Mouse (Mus musculus) liver, postnatal 0 days (tissue): ENCODE results near the gene Glt6d1. TPM values are rescaled to one million over a fixed set of nuclear protein-coding genes. Genes with fewer than 3 reads are reported as not detected.

ENCODE experiments used
- ATAC-seq: fragments of 200-750 bp; cut with Nextera tagmentation; 2 replicates; pipeline ENCODE4 v1.8.0; 2017; ENCODE audit warnings: mild to moderate bottlenecking, moderate library complexity
- DNase-seq: peaks from one replicate; pipeline ENCODE4 v3.0.0-alpha.2; 2016
- H3K27ac ChIP-seq: fragments of 300-500 bp; sonication (generic); 2 replicates; pipeline ENCODE4 v1.5.1; 2014; ENCODE audit warnings: antibody characterized with exemption, moderate library complexity, mild to moderate bottlenecking, low read depth
- H3K27me3 ChIP-seq: fragments of 300-500 bp; sonication (generic); 2 replicates; pipeline ENCODE4 v1.6.1; 2014; ENCODE audit warnings: low read length, control low read depth, mixed read lengths; ENCODE audit not compliant: insufficient read depth
- H3K36me3 ChIP-seq: fragments of 300-500 bp; sonication (generic); replicated peaks from 2 replicates; pipeline ENCODE4 v1.6.1; 2014; ENCODE audit warnings: mild to moderate bottlenecking, control low read depth, low read length, moderate library complexity, mixed read lengths; ENCODE audit not compliant: insufficient read depth
- H3K4me1 ChIP-seq: fragments of 300-500 bp; sonication (generic); 2 replicates; pipeline ENCODE4 v1.6.1; 2014; ENCODE audit warnings: antibody characterized with exemption, mild to moderate bottlenecking, control low read depth; ENCODE audit not compliant: insufficient read depth
- H3K4me2 ChIP-seq: fragments of 300-500 bp; sonication (generic); 2 replicates; pipeline ENCODE4 v1.6.1; 2014; ENCODE audit warnings: low read depth, mild to moderate bottlenecking, low read length, moderate library complexity, mixed read lengths
- H3K4me3 ChIP-seq: fragments of 300-500 bp; sonication (generic); 2 replicates; pipeline ENCODE4 v1.5.1; 2014; ENCODE audit warnings: low read depth, low read length
- H3K9ac ChIP-seq: fragments of 300-500 bp; sonication (generic); replicated peaks from 2 replicates; pipeline ENCODE4 v1.6.1; 2014; ENCODE audit warnings: mild to moderate bottlenecking, moderate library complexity
- H3K9me3 ChIP-seq: fragments of 300-500 bp; sonication (generic); 2 replicates; pipeline ENCODE4 v1.6.1; 2016; ENCODE audit warnings: mild to moderate bottlenecking, control low read depth, low read length, mixed read lengths
- CTCF ChIP-seq: sonication (generic); IDR thresholded peaks from 2 replicates; pipeline ENCODE4 v1.5.1; 2016; ENCODE audit warnings: antibody characterized with exemption, low read depth
- EP300 ChIP-seq: IDR thresholded peaks from 2 replicates; pipeline ENCODE4 v1.6.1; 2016; ENCODE audit warnings: antibody characterized with exemption, low read depth, mild to moderate bottlenecking
- WGBS: fragments of 180-500 bp; shearing (Covaris S2); extraction: QIAGEN DNeasy Blood & Tissue Kit; methylation state at CpG from one replicate; pipeline ENCODE4 v1.1.7; 2014; ENCODE audit not compliant: insufficient replicate concordance; 5-methylcytosine and 5-hydroxymethylcytosine counted together
- polyA plus RNA-seq: library from polyadenylated mRNA; unstranded; fragments of >200 nt; fragmentation: Nextera tagmentation; extraction: Ambion mirVana; gene quantifications from 2 replicates; pipeline ENCODE4 v1.2.1, GENCODE M21; 2015

Glt6d1 gene
- polyA plus RNA-seq, 1 experiment from 2014 or later: not detected

GRCm38 (mm10) chr2:25813364-25813763 lies 2.3 kb downstream of the Glt6d1 start:
- Histone ChIP-seq H3K36me3 (no peaks in the 10 kb centered on the region), H3K4me1 (no peaks in the 10 kb centered on the region), H3K27me3 (no peaks in the 10 kb centered on the region), H3K9me3 (no peaks in the 10 kb centered on the region), H3K9ac (no peak overlapping the region), H3K4me3 (no peak overlapping the region), H3K27ac (no peak overlapping the region), H3K4me2 (no peak overlapping the region)
- no peak for DNase-seq
- TF ChIP-seq CTCF (peak; percentile 35), EP300 (no peak)
- ATAC-seq: no peak
- WGBS: 62% methylated on average over 5 of the region's 5 CpGs

GRCm38 (mm10) chr2:25811711-25812110 lies 3.9 kb downstream of the Glt6d1 start:
- H3K4me3 ChIP-seq: no peak overlapping the region
- WGBS: 50% methylated on average over 2 of the region's 2 CpGs
- no peak for ATAC-seq

GRCm38 (mm10) chr2:25798065-25798464 lies 17.6 kb downstream of the Glt6d1 start:
- DNase-seq (no peak), ATAC-seq (no peak)
- H3K4me1 ChIP-seq: no peaks in the 10 kb centered on the region
- TF ChIP-seq CTCF (no peak), EP300 (no peak)
- no peaks in the 10 kb centered on the region for H3K27me3 ChIP-seq
- no peaks in the 10 kb centered on the region for H3K36me3 ChIP-seq
- 40% methylated on average over 5 of the region's 5 CpGs for WGBS
- no peak overlapping the region for H3K4me3 ChIP-seq
- no peak overlapping the region for H3K9ac ChIP-seq
- H3K27ac ChIP-seq: no peak overlapping the region
- no peaks in the 10 kb centered on the region for H3K9me3 ChIP-seq
- no peak overlapping the region for H3K4me2 ChIP-seq

More at GRCm38 (mm10) chr2:25811711-25812110, 3.9 kb downstream of the Glt6d1 start:
- Histone ChIP-seq H3K9me3 (no peaks in the 10 kb centered on the region), H3K27ac (no peak overlapping the region), H3K4me2 (no peak overlapping the region), H3K36me3 (no peaks in the 10 kb centered on the region), H3K4me1 (no peaks in the 10 kb centered on the region), H3K27me3 (no peaks in the 10 kb centered on the region), H3K9ac (no peak overlapping the region)
- TF ChIP-seq CTCF (no peak), EP300 (no peak)
- DNase-seq: no peak

- no peaks in the 10 kb centered on the region for H3K36me3 ChIP-seq
- no peak overlapping the region for H3K4me2 ChIP-seq
- WGBS: 25% methylated on average over 2 of the region's 2 CpGs
- no peak for DNase-seq
- no peaks in the 10 kb centered on the region for H3K4me1 ChIP-seq
- H3K9ac ChIP-seq: no peak overlapping the region
- no peak overlapping the region for H3K27ac ChIP-seq
- TF ChIP-seq EP300 (no peak), CTCF (no peak)
- no peaks in the 10 kb centered on the region for H3K9me3 ChIP-seq
- H3K27me3 ChIP-seq: no peaks in the 10 kb centered on the region
- no peak for ATAC-seq
- H3K4me3 ChIP-seq: no peak overlapping the region
These were observed 18.0 kb downstream of the Glt6d1 start for GRCm38 (mm10) chr2:25797635-25798034.

- H3K9ac ChIP-seq: no peak overlapping the region
- no peak overlapping the region for H3K4me3 ChIP-seq
- no peaks in the 10 kb centered on the region for H3K4me1 ChIP-seq
- WGBS: 63% methylated on average over 3 of the region's 3 CpGs
- no peaks in the 10 kb centered on the region for H3K36me3 ChIP-seq
- TF ChIP-seq EP300 (peak; percentile 71), CTCF (no peak)
- no peak overlapping the region for H3K4me2 ChIP-seq
- ATAC-seq (peak; percentile 58), DNase-seq (no peak)
- H3K27ac ChIP-seq: no peak overlapping the region
- no peaks in the 10 kb centered on the region for H3K9me3 ChIP-seq
- H3K27me3 ChIP-seq: 0 out of 2 replicates have a peak, but pooled peaks cover under 1% of the 10 kb centered on the region
These were observed 26.6 kb downstream of the Glt6d1 start for GRCm38 (mm10) chr2:25789092-25789491.

DNA sequence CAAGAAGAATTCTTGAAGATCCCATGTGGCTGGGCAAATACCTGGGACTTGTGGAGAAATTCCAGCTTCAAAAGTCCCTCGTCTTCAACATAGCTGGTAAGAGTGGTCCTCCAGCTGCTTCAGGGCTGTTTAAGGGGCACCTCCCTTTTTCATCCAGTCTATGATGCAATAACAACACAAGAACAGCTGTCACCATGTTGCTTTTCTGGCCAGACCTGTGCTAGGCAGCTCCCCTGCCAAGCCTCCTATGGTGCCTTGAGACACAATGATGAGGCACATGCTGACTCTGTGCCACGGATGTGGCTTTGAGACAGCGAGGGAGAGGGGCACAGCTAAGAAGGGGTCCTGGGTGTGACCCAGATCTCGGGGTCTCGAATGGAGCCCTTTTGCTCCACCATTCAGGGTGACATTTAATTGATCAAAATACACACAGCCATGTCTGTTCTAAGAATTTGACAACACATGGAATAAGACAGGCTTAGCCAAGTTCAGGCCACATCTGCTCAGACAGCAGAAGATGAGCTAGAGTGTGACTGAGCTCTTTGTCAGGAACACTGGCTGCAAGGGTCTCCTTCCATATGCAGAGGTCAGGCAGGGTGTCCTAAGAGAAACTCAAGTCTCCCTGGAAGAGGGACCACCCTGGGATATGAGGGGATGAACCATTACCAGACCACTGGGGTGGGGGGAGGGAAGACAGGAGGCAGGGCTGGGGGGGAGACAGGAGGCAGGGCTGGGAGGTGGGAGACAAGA lies 29.9 kb downstream of the Glt6d1 start:
- Histone ChIP-seq H3K36me3 (no peaks in the 10 kb centered on the region), H3K4me3 (no peak overlapping the region), H3K4me1 (no peaks in the 10 kb centered on the region), H3K27me3 (0 out of 2 replicates have a peak, but pooled peaks cover 2% of the 10 kb centered on the region), H3K9me3 (no peaks in the 10 kb centered on the region), H3K27ac (no peak overlapping the region), H3K9ac (no peak overlapping the region), H3K4me2 (no peak overlapping the region)
- DNase-seq (no peak), ATAC-seq (no peak)
- TF ChIP-seq CTCF: no peak
- no peak for TF ChIP-seq EP300
- 61% methylated on average over 5 of the region's 5 CpGs for WGBS
